Mouse (Mus musculus) testis, adult 2 months (tissue): ENCODE results near the gene Lmf2.

Experiments used
- CTCF ChIP-seq: fragments of 200-500 bp; IDR thresholded peaks from 2 replicates; pipeline ENCODE4 v1.5.1; 2012; ENCODE audit warnings: low read depth, mild to moderate bottlenecking, inconsistent platforms, low read length, moderate library complexity; ENCODE audit not compliant: control insufficient read depth, insufficient read depth, insufficient replicate concordance
- POLR2A ChIP-seq: fragments of 200-500 bp; IDR thresholded peaks from 2 replicates; pipeline ENCODE4 v1.6.1; 2012; ENCODE audit warnings: low read depth, mild to moderate bottlenecking, inconsistent platforms, low read length, moderate library complexity; ENCODE audit not compliant: control insufficient read depth

- no peak for TF ChIP-seq CTCF
- no peak for TF ChIP-seq POLR2A
Measured at GRCm38 (mm10) chr15:89313359-89313758, 42.1 kb downstream of the Lmf2 start.
